Mouse (Mus musculus): ENCODE results near the gene Tmem72. TPM values are rescaled to one million over a fixed set of nuclear protein-coding genes. Genes with fewer than 3 reads are reported as not detected.

Gene Tmem72
- polyA plus RNA-seq, 2 experiments from 2014 or later, result 0.03 to 0.04 TPM

DNA sequence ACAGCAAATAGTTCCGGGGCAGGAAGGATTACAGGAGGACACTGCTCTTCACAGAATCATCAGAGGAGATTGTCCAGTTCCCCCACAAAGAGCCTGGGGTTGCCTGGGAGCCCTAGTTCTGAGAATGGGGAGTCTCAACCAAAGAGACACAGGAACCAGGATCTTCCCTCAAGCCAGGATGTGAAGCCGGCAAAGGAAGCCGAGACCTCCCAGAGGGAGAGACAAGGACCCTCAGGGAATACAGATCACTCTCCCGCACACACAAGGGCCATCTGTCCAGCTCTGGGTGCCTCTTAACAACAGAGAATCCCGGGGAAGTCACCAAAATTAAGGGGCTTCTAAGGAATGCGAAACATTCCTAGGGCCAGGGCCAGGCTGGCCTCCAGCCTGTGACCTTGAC, 39.4 kb downstream of the Tmem72 start:
- no peak for ATAC-seq

DNA sequence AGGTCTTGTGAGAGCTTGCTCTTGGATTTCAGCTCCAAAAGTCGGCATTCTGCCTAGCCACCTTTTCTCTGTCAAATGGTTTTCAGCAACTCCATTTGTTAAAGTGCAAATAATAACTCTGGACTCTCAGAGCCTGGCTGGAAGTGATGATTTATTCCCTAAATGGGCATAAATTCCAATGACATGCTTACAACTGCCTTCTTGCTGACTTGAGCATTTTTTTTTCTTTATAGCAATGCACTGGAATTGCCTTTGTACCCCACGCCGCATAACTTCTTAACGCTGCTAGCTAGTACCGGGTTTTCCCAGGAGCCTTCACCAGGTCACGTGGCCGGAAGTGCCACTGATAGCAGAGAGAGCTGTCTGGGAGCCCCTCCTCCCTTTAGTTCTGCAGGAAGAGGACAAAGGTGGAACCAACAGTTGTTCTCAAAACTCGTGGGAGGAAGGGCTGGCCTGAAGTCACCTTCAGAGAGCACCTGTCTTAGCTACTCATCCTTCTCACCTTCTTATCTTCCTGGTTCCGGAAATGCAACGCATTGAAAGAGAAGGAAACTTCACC, 40.3 kb downstream of the Tmem72 start:
- no peak for ATAC-seq

DNA sequence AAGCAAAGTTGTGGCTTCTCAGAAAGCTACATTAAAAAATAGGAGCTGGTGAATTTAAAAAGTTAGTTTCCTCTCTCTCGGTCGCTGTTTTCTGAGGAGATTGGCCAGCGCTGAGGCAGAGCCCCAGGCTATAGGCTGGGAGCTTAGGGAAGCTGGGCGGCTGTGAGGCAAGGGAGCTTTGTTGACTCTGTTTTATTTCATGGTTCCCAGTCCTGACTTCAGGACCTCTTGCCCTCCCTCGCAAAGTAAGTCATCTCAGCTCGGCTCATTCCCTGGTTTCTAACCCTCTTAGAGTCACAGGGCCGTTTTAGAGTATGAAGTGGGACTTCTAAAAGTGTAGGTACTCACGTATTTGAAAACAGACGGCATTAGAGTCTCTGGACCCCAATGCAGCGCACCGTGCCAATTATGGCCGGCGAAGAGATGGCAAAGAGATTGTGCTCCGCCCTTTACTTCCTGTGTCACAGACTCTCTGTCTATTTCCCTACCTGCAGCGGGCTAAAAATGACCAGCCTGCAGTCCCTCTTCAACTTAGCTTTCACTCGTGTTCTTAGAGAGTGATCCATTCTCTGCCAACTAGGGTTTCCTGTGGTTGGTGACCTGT, 42.3 kb downstream of the Tmem72 start:
- ATAC-seq, result no peak

- ATAC-seq, result peak; percentile 75
Observed at GRCm38 (mm10) chr6:116673471-116674282, 43.0 kb downstream of the Tmem72 start, which contains the start of gene Rassf4. TSS of gene Rassf4 (minus strand) at chr6:116673952.

DNA sequence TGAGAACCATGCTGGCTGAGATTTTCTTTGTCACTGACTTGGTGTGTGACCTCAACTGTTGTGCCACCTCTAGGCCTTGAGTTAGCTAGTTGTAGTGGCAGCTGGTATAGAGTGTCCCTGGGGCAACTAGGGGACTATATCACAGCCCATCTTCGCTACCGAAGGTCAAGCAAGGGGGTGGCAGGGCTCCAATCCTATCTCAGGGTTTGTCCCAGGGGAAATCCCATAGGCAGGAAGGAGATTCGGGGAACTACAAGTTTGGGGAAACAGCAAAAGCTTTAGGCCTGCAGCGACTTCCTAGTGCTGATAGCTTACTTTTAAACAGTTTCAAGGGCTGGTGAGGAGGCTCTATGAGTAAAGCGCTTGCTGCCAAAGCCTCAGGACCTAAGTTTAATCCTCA, 44.4 kb downstream of the Tmem72 start:
- no peak for ATAC-seq

DNA sequence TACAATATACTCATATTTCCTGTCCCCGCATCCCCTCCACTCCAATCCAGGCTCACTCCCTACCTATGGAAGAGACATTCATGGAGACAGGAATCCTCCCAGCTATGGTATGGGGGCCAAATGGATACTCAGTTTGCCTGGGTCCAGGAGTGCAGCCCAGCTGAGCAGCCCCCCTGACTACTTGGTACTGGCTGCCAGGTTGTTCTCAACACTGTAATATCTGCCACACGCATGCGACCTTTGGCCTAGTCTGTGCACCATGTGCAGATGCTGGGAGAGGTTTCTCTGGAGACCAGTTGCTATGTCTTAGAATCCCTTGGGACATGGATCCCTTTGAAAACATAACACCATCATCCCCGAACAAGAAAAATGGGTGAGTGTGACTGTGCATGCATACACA, 44.9 kb downstream of the Tmem72 start:
- no peak for ATAC-seq

DNA sequence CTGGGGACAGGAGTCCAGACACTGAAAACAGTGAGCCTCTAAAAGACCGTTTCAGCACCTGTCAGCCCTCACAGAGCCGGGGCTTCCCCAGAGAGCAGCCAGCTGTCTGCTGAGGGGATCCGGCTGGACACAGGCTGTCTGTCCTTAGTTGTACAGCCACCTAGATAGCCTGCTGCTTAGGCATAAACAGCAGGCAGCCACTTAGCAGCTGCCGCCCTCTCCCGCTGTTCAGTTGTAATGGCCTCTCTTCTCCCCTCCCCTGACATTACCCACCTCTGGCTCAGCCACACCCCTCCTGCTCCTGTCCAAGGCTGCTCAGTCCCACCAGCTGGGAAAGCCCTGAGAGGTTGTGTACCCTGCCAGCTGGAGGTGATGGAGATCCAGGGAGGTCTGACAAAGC, 45.7 kb downstream of the Tmem72 start:
- ATAC-seq, result no peak

GRCm38 (mm10) chr6:116670144-116670543, 46.6 kb downstream of the Tmem72 start:
- no peak for ATAC-seq

GRCm38 (mm10) chr6:116668682-116669470, 47.8 kb downstream of the Tmem72 start:
- no peak for ATAC-seq

DNA sequence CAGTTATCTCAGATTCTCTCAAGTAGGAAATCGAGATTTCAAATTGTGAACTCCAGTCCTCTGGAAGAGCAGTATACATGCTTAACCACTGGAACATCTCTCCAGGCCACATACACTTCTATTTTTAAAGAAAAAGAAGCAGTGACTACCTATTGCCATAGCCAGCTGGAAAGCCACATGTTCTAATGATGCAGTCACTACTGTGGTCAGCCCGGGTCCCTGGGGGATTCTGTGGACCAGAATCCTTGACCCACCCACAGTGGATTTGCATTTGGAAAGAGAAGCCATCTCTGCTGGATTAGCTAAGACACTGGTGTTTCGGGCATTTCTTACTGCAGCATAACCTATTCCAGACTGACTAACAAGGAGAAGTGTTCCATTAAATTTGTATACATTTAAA, 49.3 kb downstream of the Tmem72 start:
- no peak for ATAC-seq

GRCm38 (mm10) chr6:116666892-116667291, 49.8 kb downstream of the Tmem72 start:
- ATAC-seq, result no peak

DNA sequence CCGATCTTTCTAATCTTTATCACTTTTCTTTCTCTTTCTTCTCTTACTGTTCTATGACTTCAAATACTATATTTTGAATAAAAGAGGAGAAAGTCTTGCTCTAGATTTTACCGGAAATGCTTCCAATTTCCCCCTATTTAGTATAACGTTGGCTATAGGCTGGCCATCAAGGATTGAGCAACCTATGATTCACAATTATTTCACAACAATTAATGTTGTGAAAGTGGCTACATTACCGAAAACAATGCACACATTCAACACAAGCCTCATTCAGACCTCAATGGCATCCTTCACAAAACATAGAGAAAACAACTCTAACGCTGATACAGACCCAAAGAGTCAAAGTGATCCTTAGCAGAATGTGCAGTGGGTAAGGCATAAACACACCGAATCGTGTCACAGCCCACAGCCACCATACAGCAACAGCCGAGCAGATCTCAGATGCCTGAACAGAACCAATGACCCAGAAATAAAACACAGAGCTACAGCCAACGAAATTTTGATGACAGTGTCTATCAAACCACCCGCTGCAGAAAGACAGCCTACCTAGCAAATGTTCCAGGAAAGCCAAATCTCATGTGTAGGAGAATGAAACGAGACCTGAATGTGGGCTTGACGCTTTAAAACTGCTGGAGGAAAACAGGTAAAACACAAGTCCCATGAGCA, 50.5 kb downstream of the Tmem72 start:
- ATAC-seq, result no peak

DNA sequence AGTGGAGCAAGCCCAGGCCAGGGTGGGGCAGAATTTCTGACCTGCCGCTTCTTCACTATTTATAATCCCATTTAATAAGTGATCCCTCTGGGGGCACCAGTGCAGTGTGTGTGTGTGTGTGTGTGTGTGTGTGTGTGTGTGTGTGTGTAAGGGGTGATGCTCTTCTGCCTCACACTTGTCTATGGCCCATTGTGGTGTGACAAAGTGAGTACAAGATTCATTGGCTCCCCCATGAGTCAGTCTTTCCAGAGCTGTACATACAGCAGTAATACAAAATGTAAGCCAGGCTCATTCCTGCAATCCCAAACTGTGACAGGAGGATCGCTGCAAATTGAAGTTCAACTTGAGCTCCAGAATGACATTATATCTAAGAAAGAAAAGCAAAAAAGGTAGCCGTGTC, 51.9 kb downstream of the Tmem72 start:
- ATAC-seq, result no peak

GRCm38 (mm10) chr6:116664031-116664430, 52.7 kb downstream of the Tmem72 start:
- no peak for ATAC-seq

DNA sequence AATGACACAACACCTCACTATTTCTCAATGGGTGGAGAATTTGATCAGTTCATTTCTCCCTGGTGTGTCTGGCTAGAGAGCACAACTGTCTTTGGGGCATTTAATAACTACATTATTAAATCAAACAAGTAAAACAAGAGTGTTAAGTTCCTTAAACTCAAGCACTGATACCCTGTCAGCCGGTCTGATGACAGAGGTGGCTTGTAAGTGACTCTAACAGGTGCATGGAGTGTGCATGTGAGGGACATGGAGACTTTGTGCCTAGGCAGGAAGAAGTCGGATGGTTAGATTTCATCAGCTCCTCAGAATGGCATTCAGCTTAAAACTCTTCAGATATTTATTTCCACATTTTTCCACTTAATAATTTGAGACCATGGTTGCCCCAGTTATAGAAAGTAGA, 53.3 kb downstream of the Tmem72 start:
- no peak for ATAC-seq

- ATAC-seq, result peak; percentile 78
Observed at GRCm38 (mm10) chr6:116653684-116654454, 62.8 kb downstream of the Tmem72 start.

DNA sequence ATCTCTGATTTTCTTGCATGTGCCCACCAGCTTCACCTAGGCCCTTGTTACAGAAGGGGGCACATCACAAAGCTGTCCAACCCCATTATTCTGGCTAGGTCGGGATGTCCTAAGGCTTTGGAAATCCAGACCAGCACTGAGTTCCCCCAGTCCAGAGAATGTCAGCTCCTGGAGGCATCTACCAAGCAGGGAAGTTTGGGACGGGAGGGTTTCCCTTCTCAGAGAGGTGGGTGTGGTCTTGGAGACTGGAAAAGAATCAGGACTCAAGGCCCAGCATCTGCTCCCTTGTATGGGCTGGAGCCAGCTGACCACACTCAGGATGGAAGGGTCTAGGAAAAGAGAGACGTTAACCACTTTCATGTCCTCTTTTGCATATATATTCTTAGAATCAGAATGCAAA, 63.5 kb downstream of the Tmem72 start:
- ATAC-seq, result no peak

DNA sequence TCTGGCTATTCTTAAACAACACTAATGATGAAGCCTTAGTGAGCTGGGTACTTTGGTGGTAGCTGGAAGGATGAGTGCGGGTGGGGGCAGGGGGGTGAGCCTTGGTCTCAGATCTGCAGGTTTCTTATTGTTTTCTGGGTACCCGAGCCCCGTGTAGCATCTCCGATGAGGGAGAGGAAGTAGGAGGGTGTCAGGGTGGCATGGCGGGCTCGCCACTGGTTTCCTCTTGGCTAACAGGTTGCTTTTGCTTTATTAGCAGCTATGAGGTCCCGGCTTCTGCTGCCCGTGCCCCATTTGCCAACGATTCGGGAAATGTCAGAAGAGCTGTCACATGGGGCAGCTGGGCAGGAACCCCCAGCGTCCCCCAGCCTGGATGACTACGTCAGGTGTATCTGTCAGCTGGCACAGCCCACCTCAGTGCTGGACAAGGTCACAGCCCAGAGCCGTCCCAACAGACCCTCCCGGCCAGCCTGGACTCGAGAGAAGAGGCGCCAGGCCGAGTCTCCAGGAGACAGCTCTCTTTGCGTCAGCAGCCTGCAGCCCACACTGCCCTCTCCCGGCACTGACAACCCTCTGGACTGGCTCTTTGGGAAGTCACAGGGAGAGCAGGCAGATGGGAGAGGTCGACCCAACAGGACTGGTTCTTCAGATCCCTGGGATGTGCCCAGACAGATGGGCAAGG, 65.1 kb downstream of the Tmem72 start:
- no peak for ATAC-seq

- no peak for ATAC-seq
Observed at GRCm38 (mm10) chr6:116650406-116650805, 66.3 kb downstream of the Tmem72 start, which contains the start of gene Depp1. TSS of gene Depp1 (plus strand) at chr6:116650609.

DNA sequence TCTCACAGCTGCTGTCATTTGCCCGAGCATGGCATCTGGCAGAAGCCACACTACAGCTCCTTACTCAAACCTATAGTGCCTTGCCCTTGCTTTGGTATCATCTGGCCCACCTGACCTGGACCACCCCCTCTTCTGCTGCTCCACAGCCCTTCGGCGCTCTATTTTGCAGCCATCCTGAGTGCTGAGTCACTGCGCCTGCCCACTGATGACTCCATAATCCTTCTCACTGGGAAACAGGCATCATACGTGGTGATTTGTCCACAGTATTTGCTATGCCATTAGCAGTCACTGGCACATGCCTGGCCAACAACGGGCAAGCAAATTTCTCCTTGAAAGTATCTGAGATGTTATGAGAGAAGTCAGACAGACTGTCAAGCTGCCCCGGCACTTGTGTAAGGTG, 66.9 kb downstream of the Tmem72 start:
- ATAC-seq, result no peak

- ATAC-seq, result no peak
Observed at GRCm38 (mm10) chr6:116647763-116648162, 69.0 kb downstream of the Tmem72 start.
